Mouse (Mus musculus) midbrain, embryonic 14.5 days (tissue): Measurements from ENCODE around the gene Ppp1r12b. TPM values are rescaled to one million over a fixed set of nuclear protein-coding genes. Genes with fewer than 3 reads are reported as not detected.
"Not testable (repeated sequence)": the region's sequence is repeated elsewhere in the genome, so short reads cannot be mapped to it uniquely, and the experiment has no call there.

ENCODE experiments used
- ATAC-seq: fragments of 200-750 bp; cut with Nextera tagmentation; 2 replicates; pipeline ENCODE4 v1.8.0; 2017; ENCODE audit warnings: moderate number of reproducible peaks, moderate library complexity; ENCODE audit not compliant: low FRiP score, low TSS enrichment
- DNase-seq: peaks from one replicate; pipeline ENCODE4 v3.0.0-alpha.2; 2015
- H3K27ac ChIP-seq: fragments of 300-500 bp; sonication (generic); replicated peaks from 2 replicates; pipeline ENCODE4 v1.5.1; 2014; ENCODE audit warnings: mild to moderate bottlenecking, low read depth, low read length, moderate library complexity
- H3K27me3 ChIP-seq: fragments of 300-500 bp; sonication (generic); 2 replicates; pipeline ENCODE4 v1.6.1; 2014; ENCODE audit warnings: low read length, control low read depth, mixed read lengths; ENCODE audit not compliant: control insufficient read depth, insufficient read depth
- H3K36me3 ChIP-seq: fragments of 300-500 bp; sonication (generic); 2 replicates; pipeline ENCODE4 v1.6.1; 2014; ENCODE audit warnings: low read length, control low read depth; ENCODE audit not compliant: control insufficient read depth, insufficient read depth
- H3K4me1 ChIP-seq: fragments of 300-500 bp; sonication (generic); 2 replicates; pipeline ENCODE4 v1.6.1; 2014; ENCODE audit warnings: mild to moderate bottlenecking, antibody characterized with exemption, low read length, control low read depth; ENCODE audit not compliant: control insufficient read depth, insufficient read depth
- H3K4me2 ChIP-seq: fragments of 300-500 bp; sonication (generic); 2 replicates; pipeline ENCODE4 v1.6.1; 2014; ENCODE audit warnings: mild to moderate bottlenecking, low read length, moderate library complexity
- H3K4me3 ChIP-seq: fragments of 300-500 bp; sonication (generic); replicated peaks from 2 replicates; pipeline ENCODE4 v1.5.1; 2014; ENCODE audit warnings: low read depth, low read length
- H3K9ac ChIP-seq: fragments of 300-500 bp; sonication (generic); replicated peaks from 2 replicates; pipeline ENCODE4 v1.6.1; 2014; ENCODE audit warnings: mild to moderate bottlenecking, low read length, moderate library complexity
- H3K9me3 ChIP-seq: fragments of 300-500 bp; sonication (generic); 2 replicates; pipeline ENCODE4 v1.6.1; 2016; ENCODE audit warnings: low read length, control low read depth, mixed read lengths; ENCODE audit not compliant: control insufficient read depth
- WGBS: fragments of 180-500 bp; shearing (Covaris S2); extraction: QIAGEN DNeasy Blood & Tissue Kit; methylation state at CpG from one replicate; pipeline ENCODE4 v1.1.7; 2014; 5-methylcytosine and 5-hydroxymethylcytosine counted together
- polyA plus RNA-seq: library from polyadenylated mRNA; unstranded; fragments of >200 nt; fragmentation: Nextera tagmentation; extraction: Ambion mirVana; gene quantifications from 2 replicates; pipeline ENCODE4 v1.2.1, GENCODE M21; 2014

The Ppp1r12b gene
- polyA plus RNA-seq, 1 experiment from 2014 or later: 14.5 TPM

GRCm38 (mm10) chr1:134852797-134853196 is 102.9 kb downstream of the Ppp1r12b start:
- no peak overlapping the region for H3K4me2 ChIP-seq
- no peak overlapping the region for H3K4me3 ChIP-seq
- no peak for DNase-seq
- no peaks in the 10 kb centered on the region for H3K9me3 ChIP-seq
- 0 out of 2 replicates have a peak, but pooled peaks cover 3% of the 10 kb centered on the region for H3K36me3 ChIP-seq
- no peak overlapping the region for H3K9ac ChIP-seq
- H3K27ac ChIP-seq: no peak overlapping the region
- ATAC-seq: no peak
- no peaks in the 10 kb centered on the region for H3K4me1 ChIP-seq
- no peaks in the 10 kb centered on the region for H3K27me3 ChIP-seq
- 93% methylated on average over 3 of the region's 3 CpGs for WGBS

- Histone ChIP-seq H3K4me1 (no peaks in the 10 kb centered on the region), H3K4me3 (no peak overlapping the region), H3K9ac (no peak overlapping the region), H3K9me3 (no peaks in the 10 kb centered on the region), H3K36me3 (0 out of 2 replicates have a peak, but pooled peaks cover 3% of the 10 kb centered on the region), H3K27me3 (no peaks in the 10 kb centered on the region), H3K27ac (no peak overlapping the region), H3K4me2 (no peak overlapping the region)
- DNase-seq (no peak), ATAC-seq (no peak)
- WGBS: 87% methylated on average over 5 of the region's 5 CpGs
These were observed 104.5 kb downstream of the Ppp1r12b start for GRCm38 (mm10) chr1:134851211-134851610.

- Histone ChIP-seq H3K27ac (no peak overlapping the region), H3K9me3 (no peaks in the 10 kb centered on the region), H3K9ac (no peak overlapping the region), H3K4me3 (no peak overlapping the region), H3K27me3 (no peaks in the 10 kb centered on the region), H3K36me3 (0 out of 2 replicates have a peak, but pooled peaks cover 3% of the 10 kb centered on the region), H3K4me1 (no peaks in the 10 kb centered on the region), H3K4me2 (no peak overlapping the region)
- WGBS: 93% methylated on average over 3 of the region's 3 CpGs
- no peak for DNase-seq
- ATAC-seq: no peak
These were observed 105.4 kb downstream of the Ppp1r12b start for GRCm38 (mm10) chr1:134850361-134850760.

GRCm38 (mm10) chr1:134847851-134848250 is 107.9 kb downstream of the Ppp1r12b start:
- Histone ChIP-seq H3K4me1 (no peaks in the 10 kb centered on the region), H3K9me3 (no peaks in the 10 kb centered on the region), H3K4me2 (no peak overlapping the region), H3K4me3 (no peak overlapping the region), H3K36me3 (0 out of 2 replicates have a peak, but pooled peaks cover 3% of the 10 kb centered on the region), H3K27me3 (no peaks in the 10 kb centered on the region), H3K9ac (no peak overlapping the region), H3K27ac (no peak overlapping the region)
- WGBS: 89% methylated on average over 9 of the region's 9 CpGs
- ATAC-seq (no peak), DNase-seq (no peak)

GRCm38 (mm10) chr1:134846295-134846988 is 109.3 kb downstream of the Ppp1r12b start:
- Histone ChIP-seq H3K4me3 (no peak overlapping the region), H3K36me3 (peaks cover 7% of the 10 kb centered on the region; the same call in 1 of the 2 replicates), H3K27ac (no peak overlapping the region), H3K4me1 (no peaks in the 10 kb centered on the region), H3K9me3 (no peaks in the 10 kb centered on the region), H3K9ac (no peak overlapping the region), H3K27me3 (no peaks in the 10 kb centered on the region), H3K4me2 (no peak overlapping the region)
- 75% methylated on average over 10 of the region's 10 CpGs for WGBS
- no peak for ATAC-seq
- DNase-seq: peak; percentile 16

GRCm38 (mm10) chr1:134843369-134843768 is 112.4 kb downstream of the Ppp1r12b start:
- H3K27me3 ChIP-seq: no peaks in the 10 kb centered on the region
- no peaks in the 10 kb centered on the region for H3K9me3 ChIP-seq
- no peak overlapping the region for H3K4me3 ChIP-seq
- no peak overlapping the region for H3K4me2 ChIP-seq
- H3K9ac ChIP-seq: no peak overlapping the region
- H3K4me1 ChIP-seq: no peaks in the 10 kb centered on the region
- WGBS: 92% methylated on average over 6 of the region's 6 CpGs
- H3K36me3 ChIP-seq: peaks cover 6% of the 10 kb centered on the region; the same call in 1 of the 2 replicates
- no peak for ATAC-seq
- no peak overlapping the region for H3K27ac ChIP-seq
- DNase-seq: no peak

- H3K4me1 ChIP-seq: no peaks in the 10 kb centered on the region
- ATAC-seq (no peak), DNase-seq (peak; percentile 44)
- no peak overlapping the region for H3K27ac ChIP-seq
- peaks cover 34% of the 10 kb centered on the region for H3K36me3 ChIP-seq
- H3K9me3 ChIP-seq: no peaks in the 10 kb centered on the region
- no peak overlapping the region for H3K4me3 ChIP-seq
- no peaks in the 10 kb centered on the region for H3K27me3 ChIP-seq
- 53% methylated on average over 10 of the region's 10 CpGs for WGBS
- no peak overlapping the region for H3K4me2 ChIP-seq
- H3K9ac ChIP-seq: no peak overlapping the region
These were observed 118.7 kb downstream of the Ppp1r12b start for GRCm38 (mm10) chr1:134836909-134837480.

- DNase-seq, H3K4me2 ChIP-seq, H3K27ac ChIP-seq, H3K27me3 ChIP-seq, H3K9ac ChIP-seq, H3K4me3 ChIP-seq, H3K9me3 ChIP-seq, ATAC-seq, H3K4me1 ChIP-seq: not testable (repeated sequence)
- WGBS: 95% methylated on average over 3 of the region's 3 CpGs
- H3K36me3 ChIP-seq: peaks cover 32% of the 10 kb centered on the region
These were observed 124.9 kb downstream of the Ppp1r12b start for GRCm38 (mm10) chr1:134830881-134831280.

- H3K4me2 ChIP-seq: no peak overlapping the region
- H3K27me3 ChIP-seq: no peaks in the 10 kb centered on the region
- no peaks in the 10 kb centered on the region for H3K4me1 ChIP-seq
- 63% methylated on average over 4 of the region's 4 CpGs for WGBS
- H3K36me3 ChIP-seq: peaks cover 19% of the 10 kb centered on the region
- no peak overlapping the region for H3K27ac ChIP-seq
- H3K9me3 ChIP-seq: no peaks in the 10 kb centered on the region
- ATAC-seq: no peak
- DNase-seq: peak; percentile 69
- no peak overlapping the region for H3K4me3 ChIP-seq
- no peak overlapping the region for H3K9ac ChIP-seq
These were observed 126.1 kb downstream of the Ppp1r12b start for GRCm38 (mm10) chr1:134829635-134830034.
